Mouse (Mus musculus) B cell, adult 2 months (primary cell): Measurements from ENCODE around the gene Gm28576.
"Not testable (repeated sequence)": the region's sequence is repeated elsewhere in the genome, so short reads cannot be mapped to it uniquely, and the experiment has no call there.

ENCODE experiments used
- DNase-seq, 2 experiments: peaks; one replicate each; pipeline ENCODE4 v3.0.0; 2022

The Gm28576 gene

GRCm38 (mm10) chrY:7722641-7723040, at the start of gene Gm28576:
Gene Gm28576 (plus strand): TSS chrY:7722941.
- not testable (repeated sequence) for DNase-seq
